Mouse (Mus musculus) embryonic facial prominence, embryonic 11.5 days (tissue): Measurements from ENCODE around the gene Med28. TPM values are rescaled to one million over a fixed set of nuclear protein-coding genes. Genes with fewer than 3 reads are reported as not detected.

Experiments used
- ATAC-seq: fragments of 200-750 bp; cut with Nextera tagmentation; replicated peaks from 2 replicates; pipeline ENCODE4 v1.8.0; 2017; ENCODE audit warnings: low read depth; ENCODE audit not compliant: insufficient number of reproducible peaks, low FRiP score, low TSS enrichment
- DNase-seq: peaks from one replicate; pipeline ENCODE4 v3.0.0-alpha.2; 2015; ENCODE audit warnings: low spot score
- H3K27ac ChIP-seq: fragments of 300-500 bp; sonication (generic); replicated peaks from 2 replicates; pipeline ENCODE4 v1.5.1; 2014; ENCODE audit warnings: mild to moderate bottlenecking, low read depth, low read length, control low read depth
- H3K27me3 ChIP-seq: fragments of 300-500 bp; sonication (generic); 2 replicates; pipeline ENCODE4 v1.6.1; 2014; ENCODE audit warnings: mild to moderate bottlenecking, low read length, moderate library complexity, mixed read lengths; ENCODE audit not compliant: control insufficient read depth, insufficient read depth
- H3K36me3 ChIP-seq: fragments of 300-500 bp; sonication (generic); replicated peaks from 2 replicates; pipeline ENCODE4 v1.6.1; 2014; ENCODE audit warnings: low read depth, mild to moderate bottlenecking, low read length, moderate library complexity, mixed read lengths; ENCODE audit not compliant: control insufficient read depth, insufficient read depth
- H3K4me1 ChIP-seq: fragments of 300-500 bp; sonication (generic); 2 replicates; pipeline ENCODE4 v1.6.1; 2014; ENCODE audit warnings: low read length, mixed read lengths; ENCODE audit not compliant: control insufficient read depth, insufficient read depth
- H3K4me2 ChIP-seq: fragments of 300-500 bp; sonication (generic); 2 replicates; pipeline ENCODE4 v1.6.1; 2014; ENCODE audit warnings: low read depth, mild to moderate bottlenecking, control low read depth, low read length, moderate library complexity
- H3K4me3 ChIP-seq: fragments of 300-500 bp; sonication (generic); 2 replicates; pipeline ENCODE4 v1.5.1; 2014; ENCODE audit warnings: low read depth, low read length, control low read depth
- H3K9ac ChIP-seq: fragments of 300-500 bp; sonication (generic); replicated peaks from 2 replicates; pipeline ENCODE4 v1.6.1; 2014; ENCODE audit warnings: mild to moderate bottlenecking, control low read depth, low read length
- H3K9me3 ChIP-seq: fragments of 300-500 bp; sonication (generic); replicated peaks from 2 replicates; pipeline ENCODE4 v1.6.1; 2016; ENCODE audit warnings: mild to moderate bottlenecking, low read length, inconsistent platforms, mixed read lengths; ENCODE audit not compliant: control insufficient read depth
- WGBS: fragments of 180-500 bp; shearing (Covaris S2); extraction: QIAGEN DNeasy Blood & Tissue Kit; methylation state at CpG from one replicate; pipeline ENCODE4 v1.1.7; 2014; 5-methylcytosine and 5-hydroxymethylcytosine counted together
- polyA plus RNA-seq: library from polyadenylated mRNA; unstranded; fragments of >200 nt; fragmentation: Nextera tagmentation; extraction: Ambion mirVana; gene quantifications from 2 replicates; pipeline ENCODE4 v1.2.1, GENCODE M21; 2014

Med28 gene
- polyA plus RNA-seq, 1 experiment from 2014 or later = 300 TPM

GRCm38 (mm10) chr5:45535177-45535576 is 15.1 kb downstream of the Med28 start:
- Histone ChIP-seq H3K27me3 (no peaks in the 10 kb centered on the region), H3K9me3 (no peaks in the 10 kb centered on the region), H3K4me3 (no peak overlapping the region), H3K27ac (no peak overlapping the region), H3K4me2 (no peak overlapping the region), H3K9ac (no peak overlapping the region), H3K36me3 (no peaks in the 10 kb centered on the region), H3K4me1 (no peaks in the 10 kb centered on the region)
- DNase-seq (no peak), ATAC-seq (no peak)
- WGBS = 63% methylated on average over 4 of the region's 4 CpGs

GRCm38 (mm10) chr5:45539502-45539901 is 19.5 kb downstream of the Med28 start:
- Histone ChIP-seq H3K4me1 (no peaks in the 10 kb centered on the region), H3K36me3 (no peaks in the 10 kb centered on the region), H3K27me3 (no peaks in the 10 kb centered on the region), H3K4me3 (no peak overlapping the region), H3K4me2 (no peak overlapping the region), H3K27ac (no peak overlapping the region), H3K9ac (no peak overlapping the region), H3K9me3 (no peaks in the 10 kb centered on the region)
- ATAC-seq (no peak), DNase-seq (no peak)
- 54% methylated on average over 10 of the region's 10 CpGs for WGBS

- peak; percentile 34 for DNase-seq
- Histone ChIP-seq H3K4me2 (no peak overlapping the region), H3K27ac (no peak overlapping the region), H3K27me3 (no peaks in the 10 kb centered on the region), H3K4me3 (no peak overlapping the region), H3K36me3 (no peaks in the 10 kb centered on the region), H3K9me3 (no peaks in the 10 kb centered on the region), H3K4me1 (no peaks in the 10 kb centered on the region), H3K9ac (no peak overlapping the region)
- ATAC-seq = no peak
- WGBS = 39% methylated on average over 5 of the region's 5 CpGs
Measured at GRCm38 (mm10) chr5:45543374-45543773, 23.3 kb downstream of the Med28 start.

- no peak overlapping the region for H3K27ac ChIP-seq
- ATAC-seq (no peak), DNase-seq (no peak)
- no peak overlapping the region for H3K4me2 ChIP-seq
- H3K36me3 ChIP-seq = no peaks in the 10 kb centered on the region
- H3K9me3 ChIP-seq = no peaks in the 10 kb centered on the region
- no peak overlapping the region for H3K4me3 ChIP-seq
- WGBS = 96% methylated on average over 1 of the region's 1 CpGs
- no peak overlapping the region for H3K9ac ChIP-seq
- H3K27me3 ChIP-seq = no peaks in the 10 kb centered on the region
- H3K4me1 ChIP-seq = no peaks in the 10 kb centered on the region
Measured at GRCm38 (mm10) chr5:45549586-45549985, 29.6 kb downstream of the Med28 start.

- WGBS = 64% methylated on average over 6 of the region's 6 CpGs
- Histone ChIP-seq H3K4me3 (no peak overlapping the region), H3K36me3 (no peaks in the 10 kb centered on the region), H3K9me3 (no peaks in the 10 kb centered on the region), H3K27ac (no peak overlapping the region), H3K4me2 (no peak overlapping the region), H3K27me3 (no peaks in the 10 kb centered on the region), H3K4me1 (no peaks in the 10 kb centered on the region), H3K9ac (no peak overlapping the region)
- no peak for ATAC-seq
- DNase-seq = no peak
Measured at GRCm38 (mm10) chr5:45564054-45564453, 44.0 kb downstream of the Med28 start.

- Histone ChIP-seq H3K27ac (no peak overlapping the region), H3K4me3 (no peak overlapping the region), H3K27me3 (no peaks in the 10 kb centered on the region), H3K4me2 (no peak overlapping the region), H3K9ac (no peak overlapping the region), H3K36me3 (no peaks in the 10 kb centered on the region), H3K4me1 (no peaks in the 10 kb centered on the region), H3K9me3 (no peaks in the 10 kb centered on the region)
- 89% methylated on average over 1 of the region's 1 CpGs for WGBS
- ATAC-seq (no peak), DNase-seq (no peak)
Measured at GRCm38 (mm10) chr5:45565829-45566228, 45.8 kb downstream of the Med28 start.

- ATAC-seq (no peak), DNase-seq (no peak)
- WGBS = 40% methylated on average over 5 of the region's 5 CpGs
- H3K9me3 ChIP-seq = no peaks in the 10 kb centered on the region
- H3K4me1 ChIP-seq = no peaks in the 10 kb centered on the region
- H3K4me2 ChIP-seq = no peak overlapping the region
- H3K27me3 ChIP-seq = no peaks in the 10 kb centered on the region
- H3K27ac ChIP-seq = no peak overlapping the region
- no peak overlapping the region for H3K9ac ChIP-seq
- no peak overlapping the region for H3K4me3 ChIP-seq
- H3K36me3 ChIP-seq = no peaks in the 10 kb centered on the region
Measured at GRCm38 (mm10) chr5:45572816-45573215, 52.8 kb downstream of the Med28 start.

GRCm38 (mm10) chr5:45576716-45577115 is 56.7 kb downstream of the Med28 start:
- no peak for ATAC-seq
- H3K9ac ChIP-seq = no peak overlapping the region
- 81% methylated on average over 3 of the region's 3 CpGs for WGBS

More at GRCm38 (mm10) chr5:45576716-45577115, 56.7 kb downstream of the Med28 start:
- no peak overlapping the region for H3K27ac ChIP-seq
- no peaks in the 10 kb centered on the region for H3K9me3 ChIP-seq
- H3K27me3 ChIP-seq = no peaks in the 10 kb centered on the region
- H3K36me3 ChIP-seq = no peaks in the 10 kb centered on the region
- DNase-seq = no peak
- H3K4me2 ChIP-seq = no peak overlapping the region
- H3K4me3 ChIP-seq = no peak overlapping the region
- H3K4me1 ChIP-seq = no peaks in the 10 kb centered on the region
